Mouse (Mus musculus): Measurements from ENCODE around the gene B830017H08Rik.

DNA sequence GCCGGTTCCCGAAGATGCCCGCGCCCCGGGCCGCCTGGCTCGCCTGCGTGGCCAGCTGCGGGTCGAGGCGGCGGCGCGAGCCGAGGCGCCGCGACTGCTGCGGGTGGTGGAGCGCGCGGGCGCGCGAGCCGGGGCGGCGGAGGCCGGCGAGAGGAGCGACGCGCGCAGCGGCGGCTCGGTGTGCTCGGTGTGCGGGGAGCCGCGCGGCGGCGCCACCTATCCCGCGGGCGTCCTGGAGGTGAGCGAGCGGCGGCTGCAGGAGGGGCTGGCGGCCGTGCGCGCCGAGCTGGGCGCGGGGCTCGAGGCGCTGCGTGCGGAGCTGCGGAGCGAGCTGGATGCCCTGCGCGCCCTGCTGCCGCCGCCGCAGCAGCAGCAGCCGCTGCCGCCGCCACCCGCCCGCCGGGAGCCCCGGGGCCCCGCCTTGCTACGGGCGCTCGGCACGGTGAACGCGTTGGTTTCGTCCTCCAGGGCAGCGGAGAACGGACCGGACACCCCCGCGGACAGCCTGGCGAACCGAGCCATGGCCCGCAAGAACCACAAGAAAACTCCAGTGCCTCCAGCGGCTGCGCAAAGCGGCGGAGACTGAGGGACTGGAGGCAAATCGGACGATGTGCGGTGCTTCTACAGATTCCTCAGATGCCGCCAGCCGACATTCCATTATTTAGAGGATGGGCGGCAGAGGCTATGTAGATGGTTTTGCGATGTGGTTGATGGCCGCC is 919 bp downstream of the B830017H08Rik start:
- TF ChIP-seq ZC3H11A (IDR thresholded peaks at IDR 0.05; ENCODE audit: borderline replicate concordance, low read depth, low read length) (no peak), MAFK (IDR thresholded peaks at IDR 0.05; ENCODE audit: insufficient read depth, low read depth, low read length) (no peak)
